Comparison of ENCODE assay signal across 28 mouse cellular contexts in genomic region chr2:110077655-110078054, GRCm38 (mm10).
DNase-seq lines count a peak whose midpoint lies in the region; ATAC-seq and TF ChIP-seq lines count a peak whose summit lies in the region.
"Had no signal": no experiment of that assay in that cellular context is flagged by ENCODE, and none has a peak within 500 bp of the region (broad histone marks: within the 10 kb centered on the region; RNA-seq: fewer than 3 reads in every experiment).

No protein-coding gene starts in this region.

- peak; percentile 80 for DNase-seq in embryonic facial prominence, embryonic 14.5 days (ENCODE audit: low spot score)
- DNase-seq in embryonic facial prominence, embryonic 10.5 days (ENCODE audit: low spot score), result no peak
- no peak for DNase-seq in liver, postnatal 0 days
- DNase-seq in adipocyte (ENCODE audit: low spot score), result peak; percentile 16
- DNase-seq in kidney, postnatal 36 days, result no peak
- no peak for DNase-seq in layer of hippocampus, postnatal 36 days
- DNase-seq: adrenal gland, adult 2 months; adrenal gland, postnatal 10 days; adrenal gland, postnatal 25 days; B cell, adult 2 months; cerebellum, adult 11 months; cerebellum, adult 18-20 months; cerebellum, adult 8-10 months; cerebellum, adult 9-11 months; cerebellum, postnatal 14 days; cerebellum, postnatal 36 days; embryo, embryonic 11 days; forebrain, postnatal 0 days had no signal

- H3K4me1 ChIP-seq in embryonic facial prominence, embryonic 14.5 days (ENCODE audit: control insufficient read depth, insufficient read depth, low read length), result peaks cover 24% of the 10 kb centered on the region
- no peaks in the 10 kb centered on the region; the same call in 1 of the 2 replicates for H3K4me1 ChIP-seq in embryonic facial prominence, embryonic 10.5 days
- peaks cover 8% of the 10 kb centered on the region; the same call in 1 of the 2 replicates for H3K4me1 ChIP-seq in liver, embryonic 12.5 days
- no peaks in the 10 kb centered on the region for H3K4me1 ChIP-seq in liver, postnatal 0 days (ENCODE audit: insufficient read depth)
- peaks cover 9% of the 10 kb centered on the region; the same call in 1 of the 2 replicates for H3K4me1 ChIP-seq in limb, embryonic 15.5 days
- H3K4me1 ChIP-seq: forebrain, embryonic 13.5 days; forebrain, embryonic 15.5 days had no signal

- TF ChIP-seq CTCF in liver, postnatal 0 days (IDR thresholded peaks at IDR 0.05; ENCODE audit: low read depth), result no peak

- no peak overlapping the region for H3K4me2 ChIP-seq in embryonic facial prominence, embryonic 14.5 days (ENCODE audit: low read depth, low read length)
- no peak overlapping the region for H3K4me2 ChIP-seq in liver, embryonic 12.5 days
- H3K4me2 ChIP-seq in liver, postnatal 0 days (ENCODE audit: low read depth, low read length), result no peak overlapping the region
- H3K4me2 ChIP-seq in limb, embryonic 15.5 days, result no peak overlapping the region
- H3K4me2 ChIP-seq: embryonic facial prominence, embryonic 12.5 days; forebrain, embryonic 13.5 days; forebrain, embryonic 15.5 days had no signal

- no peaks in the 10 kb centered on the region for H3K9me3 ChIP-seq in embryonic facial prominence, embryonic 14.5 days (ENCODE audit: control insufficient read depth, low read length)
- H3K9me3 ChIP-seq in embryonic facial prominence, embryonic 10.5 days, result no peaks in the 10 kb centered on the region
- H3K9me3 ChIP-seq in liver, embryonic 12.5 days (replicated peaks), result no peaks in the 10 kb centered on the region
- no peaks in the 10 kb centered on the region for H3K9me3 ChIP-seq in liver, postnatal 0 days (ENCODE audit: low read length)
- no peaks in the 10 kb centered on the region for H3K9me3 ChIP-seq in limb, embryonic 15.5 days
- H3K9me3 ChIP-seq: embryonic facial prominence, embryonic 12.5 days; forebrain, embryonic 13.5 days; forebrain, embryonic 15.5 days; G1E had no signal

- H3K27me3 ChIP-seq in embryonic facial prominence, embryonic 14.5 days (replicated peaks; ENCODE audit: control insufficient read depth, insufficient read depth, low read length), result no peaks in the 10 kb centered on the region
- no peaks in the 10 kb centered on the region for H3K27me3 ChIP-seq in embryonic facial prominence, embryonic 10.5 days (replicated peaks; ENCODE audit: low read depth, poor library complexity, severe bottlenecking)
- no peaks in the 10 kb centered on the region for H3K27me3 ChIP-seq in liver, embryonic 12.5 days (replicated peaks)
- H3K27me3 ChIP-seq in liver, postnatal 0 days (ENCODE audit: insufficient read depth, low read length), result no peaks in the 10 kb centered on the region
- no peaks in the 10 kb centered on the region for H3K27me3 ChIP-seq in limb, embryonic 15.5 days
- H3K27me3 ChIP-seq: CH12.LX; embryonic facial prominence, embryonic 12.5 days; forebrain, embryonic 13.5 days; forebrain, embryonic 15.5 days; Patski had no signal

- no peaks in the 10 kb centered on the region for H3K36me3 ChIP-seq in embryonic facial prominence, embryonic 14.5 days (ENCODE audit: control insufficient read depth, insufficient read depth, low read length)
- H3K36me3 ChIP-seq in embryonic facial prominence, embryonic 10.5 days (replicated peaks), result no peaks in the 10 kb centered on the region
- no peaks in the 10 kb centered on the region for H3K36me3 ChIP-seq in liver, embryonic 12.5 days
- no peaks in the 10 kb centered on the region for H3K36me3 ChIP-seq in liver, postnatal 0 days (replicated peaks; ENCODE audit: insufficient read depth, low read length)
- H3K36me3 ChIP-seq in limb, embryonic 15.5 days, result no peaks in the 10 kb centered on the region
- H3K36me3 ChIP-seq: embryonic facial prominence, embryonic 12.5 days; forebrain, embryonic 15.5 days; G1E had no signal

- peak; percentile 30; the same call in 1 of the 2 replicates for ATAC-seq in embryonic facial prominence, embryonic 14.5 days (ENCODE audit: low read depth)
- 0 out of 2 replicates have a peak, but pooled peaks have one; percentile 5 for ATAC-seq in liver, embryonic 12.5 days
- no peak for ATAC-seq in liver, postnatal 0 days
- peak; percentile 69 for ATAC-seq in limb, embryonic 15.5 days (ENCODE audit: insufficient number of reproducible peaks, low FRiP score, low TSS enrichment, low read depth)
- ATAC-seq: activated CD4-positive, CD25-positive, alpha-beta regulatory T cell, adult 4 months; CD4-positive, CD25-positive, alpha-beta regulatory T cell, adult 4 months; forebrain, embryonic 13.5 days; forebrain, embryonic 15.5 days; forebrain, postnatal 0 days; Patski had no signal

- 48% methylated on average over 2 of the region's 2 CpGs for WGBS in embryonic facial prominence, embryonic 14.5 days
- 81% methylated on average over 2 of the region's 2 CpGs for WGBS in embryonic facial prominence, embryonic 10.5 days
- WGBS in liver, embryonic 12.5 days (ENCODE audit: insufficient replicate concordance), result 72% methylated on average over 2 of the region's 2 CpGs
- WGBS in liver, postnatal 0 days (ENCODE audit: insufficient replicate concordance), result 78% methylated on average over 2 of the region's 2 CpGs
- 19% methylated on average over 2 of the region's 2 CpGs for WGBS in limb, embryonic 15.5 days

- TF ChIP-seq EP300 in liver, postnatal 0 days (IDR thresholded peaks at IDR 0.05; ENCODE audit: low read depth), result no peak

- no peak overlapping the region for H3K4me3 ChIP-seq in embryonic facial prominence, embryonic 14.5 days (ENCODE audit: low read depth, low read length)
- no peak overlapping the region for H3K4me3 ChIP-seq in embryonic facial prominence, embryonic 10.5 days
- no peak overlapping the region for H3K4me3 ChIP-seq in liver, embryonic 12.5 days
- no peak overlapping the region for H3K4me3 ChIP-seq in liver, postnatal 0 days (ENCODE audit: low read depth, low read length)
- H3K4me3 ChIP-seq in limb, embryonic 15.5 days, result no peak overlapping the region
- H3K4me3 ChIP-seq: embryonic facial prominence, embryonic 12.5 days; forebrain, embryonic 13.5 days; forebrain, embryonic 15.5 days had no signal

- no peak overlapping the region for H3K9ac ChIP-seq in embryonic facial prominence, embryonic 14.5 days (ENCODE audit: low read depth, low read length)
- no peak overlapping the region for H3K9ac ChIP-seq in liver, embryonic 12.5 days
- H3K9ac ChIP-seq in liver, postnatal 0 days (replicated peaks), result no peak overlapping the region
- no peak overlapping the region for H3K9ac ChIP-seq in limb, embryonic 15.5 days
- H3K9ac ChIP-seq: embryonic facial prominence, embryonic 12.5 days; forebrain, embryonic 13.5 days; forebrain, embryonic 15.5 days; forebrain, postnatal 0 days had no signal

- H3K27ac ChIP-seq in embryonic facial prominence, embryonic 14.5 days (replicated peaks; ENCODE audit: low read depth, low read length), result no peak overlapping the region
- H3K27ac ChIP-seq in embryonic facial prominence, embryonic 10.5 days (replicated peaks), result no peak overlapping the region
- H3K27ac ChIP-seq in liver, embryonic 12.5 days, result no peak overlapping the region
- no peak overlapping the region for H3K27ac ChIP-seq in liver, postnatal 0 days (ENCODE audit: low read depth)
- H3K27ac ChIP-seq in limb, embryonic 15.5 days, result no peak overlapping the region
- H3K27ac ChIP-seq: embryonic facial prominence, embryonic 12.5 days; forebrain, embryonic 13.5 days; forebrain, embryonic 15.5 days had no signal

Comparison
In these comparisons a context has a peak if more than half of its experiments do, and no peak if none do; other contexts are left out.
1. DNase-seq: peak in embryonic facial prominence, embryonic 14.5 days (single experiment) and adipocyte (single experiment); none in embryonic facial prominence, embryonic 10.5 days (single experiment), liver, postnatal 0 days (single experiment), kidney, postnatal 36 days (0 of 2) and layer of hippocampus, postnatal 36 days (0 of 2).